Mouse (Mus musculus): ENCODE data around the gene Lamc1.

Gene Lamc1

GRCm38 (mm10) chr1:153185828-153186803 is 146.5 kb downstream of the Lamc1 start, which contains the start of gene Lamc2:
Gene Lamc2, minus strand, starts transcription at chr1:153186447.
- DNase-seq, result peak; percentile 22 to 56

DNA sequence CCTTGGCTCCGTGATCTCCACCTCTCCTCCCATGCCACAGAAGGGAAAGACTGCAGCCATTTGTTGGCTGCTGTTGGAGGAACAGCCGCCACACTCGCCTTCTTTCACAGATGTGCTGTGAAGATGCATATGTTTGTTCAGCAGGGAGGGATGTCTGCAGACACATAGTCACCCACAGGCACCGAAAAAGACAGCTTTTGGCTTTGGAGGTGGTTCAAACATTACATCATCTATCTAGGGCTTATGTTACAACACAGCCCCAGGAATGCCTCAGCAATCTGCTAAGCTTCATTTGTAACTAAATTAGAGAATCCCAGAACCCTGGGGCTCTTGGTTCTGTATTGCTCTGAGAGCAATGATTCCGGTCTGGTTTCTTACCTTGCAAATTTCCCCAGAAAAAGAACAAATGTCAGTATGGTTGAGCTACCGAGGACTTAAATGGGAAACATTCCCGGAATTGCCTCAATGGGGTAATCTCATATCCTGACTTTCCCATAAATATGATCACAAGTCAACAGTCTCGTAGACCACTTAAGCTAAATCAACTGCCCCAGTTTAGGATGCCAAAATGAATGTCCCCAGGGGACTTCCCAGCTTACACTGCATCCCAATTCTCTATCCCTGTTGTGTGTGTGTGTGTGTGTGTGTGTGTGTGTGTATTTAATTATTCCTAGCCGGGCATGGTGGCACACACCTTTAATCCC is 151.8 kb downstream of the Lamc1 start:
- DNase-seq, result no peak

GRCm38 (mm10) chr1:153180160-153180559 is 152.4 kb downstream of the Lamc1 start:
- no peak for DNase-seq

DNA sequence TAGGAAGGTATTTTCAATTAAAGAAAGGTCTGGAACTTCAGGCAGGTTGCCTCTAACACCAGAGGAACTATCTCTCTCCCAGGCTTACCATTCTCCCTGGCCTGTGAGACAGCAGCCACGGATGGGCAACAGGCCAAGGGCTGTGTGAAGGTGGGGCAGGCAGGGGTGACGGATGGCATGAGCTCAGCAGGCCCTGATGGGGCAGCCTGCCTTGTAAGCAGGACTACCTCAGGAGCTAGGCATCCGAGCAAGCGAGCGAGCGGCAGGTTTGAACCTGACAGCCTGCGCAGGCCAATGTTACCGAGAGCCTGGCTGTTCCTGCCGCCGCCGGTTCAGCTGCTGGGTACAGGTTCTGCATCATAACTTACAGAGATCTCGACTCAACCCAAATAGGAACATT is 157.8 kb downstream of the Lamc1 start:
- peak; percentile 71 to 87 for DNase-seq

GRCm38 (mm10) chr1:153173276-153173675 is 159.3 kb downstream of the Lamc1 start:
- peak; percentile 54 to 59 for DNase-seq

- no peak for DNase-seq
These were observed 160.3 kb downstream of the Lamc1 start for GRCm38 (mm10) chr1:153172291-153172731.

GRCm38 (mm10) chr1:153171011-153171410 is 161.6 kb downstream of the Lamc1 start:
- no peak for DNase-seq

Measured in kidney, postnatal 36 days (tissue).